Mouse (Mus musculus) MEL-GATA-1-ER (cell line): ENCODE measurements at regions not wholly inside any gene's neighbourhood (a gene's known extent, or its start where the extent isn't known, plus 50 kb on each side); places are given as distances from the start of the nearest gene placed in this dataset.

Experiments
- DNase-seq: peaks from one replicate; pipeline ENCODE4 v3.0.0-alpha.2; 2012; ENCODE audit warnings: low read depth; ENCODE audit errors: extremely low read depth

DNA sequence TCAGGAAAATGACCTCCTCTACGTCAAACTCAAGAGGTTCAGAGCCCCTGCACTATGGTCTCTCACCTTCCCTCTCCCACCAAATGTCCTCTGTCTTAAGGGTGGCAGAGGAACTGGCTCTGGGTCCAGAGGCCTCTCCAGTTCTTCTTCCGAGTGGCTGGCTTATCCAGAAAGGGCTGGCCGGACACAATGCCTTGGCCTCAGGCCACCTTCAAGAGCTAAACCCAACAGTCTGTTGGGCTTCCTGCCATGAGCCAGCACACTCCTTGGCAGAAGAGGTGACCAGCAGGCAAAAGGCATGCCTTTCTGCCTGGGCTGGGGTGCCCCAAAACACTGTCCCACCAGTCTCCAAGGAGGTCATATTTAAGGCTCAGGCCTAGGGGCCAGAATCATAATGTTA, 385.8 kb downstream of the H2al1j start:
- DNase-seq, result no peak

DNA sequence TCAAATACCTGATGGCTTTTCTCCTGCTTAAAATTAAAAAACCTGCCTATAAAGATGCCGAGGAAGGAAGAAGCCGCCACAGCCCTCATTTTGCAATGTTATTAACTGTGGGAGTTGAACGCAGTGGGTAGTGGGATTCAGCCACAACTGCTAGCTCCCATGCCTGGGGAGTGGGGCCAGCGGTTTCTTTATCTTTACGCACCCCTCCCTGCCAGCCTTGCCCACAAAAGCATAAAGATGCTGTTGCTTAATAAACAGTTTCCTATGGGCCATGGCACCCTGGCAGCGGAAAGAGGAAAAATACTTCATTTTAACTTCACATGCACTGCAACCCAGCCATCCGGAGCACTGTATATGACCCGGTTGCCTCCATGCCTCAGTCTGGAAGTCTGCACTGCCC, 389.2 kb downstream of the H2al1j start:
- no peak for DNase-seq

DNA sequence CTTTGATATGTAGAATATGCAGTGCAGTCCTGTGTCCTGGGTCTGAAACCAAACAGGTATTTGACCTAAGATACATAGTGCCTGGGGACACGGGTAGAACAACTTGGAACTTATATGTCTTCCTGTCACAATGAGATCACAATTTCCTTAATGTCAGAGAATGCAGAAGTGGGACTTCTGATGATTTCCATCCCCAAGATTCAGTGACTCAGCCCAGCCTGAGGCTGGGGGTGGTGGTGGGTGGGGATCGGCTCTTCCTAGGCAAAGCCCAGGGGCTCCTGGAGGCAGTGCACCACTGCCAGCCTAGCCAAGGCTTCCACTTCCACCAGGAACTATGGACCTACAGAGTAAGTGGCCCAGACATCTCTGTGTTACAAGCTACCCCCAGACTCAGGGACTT, 391.2 kb downstream of the H2al1j start:
- no peak for DNase-seq

DNA sequence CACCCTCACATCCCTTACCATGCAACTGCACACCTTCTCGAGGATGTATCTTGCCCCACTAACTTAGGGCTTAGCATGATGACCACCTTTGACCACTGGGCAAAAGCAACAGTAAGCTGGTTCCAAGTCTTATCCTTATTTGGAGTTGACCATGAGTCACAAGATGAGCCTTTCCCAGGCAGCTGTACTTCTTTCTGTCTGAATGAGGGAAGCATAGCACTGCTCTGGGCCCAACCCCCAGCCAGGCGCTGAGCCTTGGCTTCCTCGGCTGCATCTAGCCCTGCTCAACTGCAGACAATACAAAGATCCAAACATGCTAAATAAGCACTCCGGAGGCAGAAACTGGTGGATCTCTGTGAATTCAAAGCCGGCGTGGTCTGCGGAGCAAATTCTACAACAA, 392.9 kb downstream of the H2al1j start:
- no peak for DNase-seq

DNA sequence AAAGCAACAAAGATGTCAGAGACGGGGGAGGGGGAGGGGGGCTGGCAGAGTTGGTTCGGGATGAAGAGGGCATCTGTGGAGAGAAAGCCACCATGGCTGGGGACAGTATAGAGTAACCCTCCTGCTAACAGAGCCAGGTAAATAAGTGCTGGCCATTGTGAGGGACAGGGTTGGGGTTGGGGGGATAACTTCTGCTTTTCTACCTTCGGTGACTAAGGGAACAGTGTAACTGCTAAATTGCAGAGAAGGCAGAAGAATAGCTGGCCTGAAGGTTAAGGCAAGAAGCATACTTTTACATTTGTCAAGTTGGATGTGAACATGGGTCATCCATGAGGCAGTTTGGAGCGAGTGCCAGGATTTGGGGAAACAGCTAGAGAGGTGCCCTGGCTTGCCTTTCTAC, 395.1 kb downstream of the H2al1j start:
- peak; percentile 26 for DNase-seq

DNA sequence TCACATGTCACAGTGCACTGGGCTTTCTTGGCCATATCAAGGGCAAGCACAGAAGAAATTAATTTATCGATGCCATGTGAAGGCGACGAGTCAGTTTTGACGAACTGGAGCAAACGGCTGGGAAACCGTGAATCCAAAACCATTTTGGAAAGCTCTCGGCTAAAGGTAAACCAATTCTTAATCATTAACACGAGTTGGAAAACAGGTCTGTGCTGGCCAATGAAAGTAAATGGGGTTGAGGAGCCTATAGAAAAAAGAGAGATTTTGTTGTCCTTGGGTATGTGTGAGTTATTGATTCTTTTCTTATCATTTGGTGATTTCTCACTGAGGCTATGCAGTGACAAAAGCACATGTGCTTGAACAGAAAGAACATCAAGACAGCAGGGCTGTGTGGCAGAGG, 397.1 kb downstream of the H2al1j start:
- DNase-seq, result no peak

DNA sequence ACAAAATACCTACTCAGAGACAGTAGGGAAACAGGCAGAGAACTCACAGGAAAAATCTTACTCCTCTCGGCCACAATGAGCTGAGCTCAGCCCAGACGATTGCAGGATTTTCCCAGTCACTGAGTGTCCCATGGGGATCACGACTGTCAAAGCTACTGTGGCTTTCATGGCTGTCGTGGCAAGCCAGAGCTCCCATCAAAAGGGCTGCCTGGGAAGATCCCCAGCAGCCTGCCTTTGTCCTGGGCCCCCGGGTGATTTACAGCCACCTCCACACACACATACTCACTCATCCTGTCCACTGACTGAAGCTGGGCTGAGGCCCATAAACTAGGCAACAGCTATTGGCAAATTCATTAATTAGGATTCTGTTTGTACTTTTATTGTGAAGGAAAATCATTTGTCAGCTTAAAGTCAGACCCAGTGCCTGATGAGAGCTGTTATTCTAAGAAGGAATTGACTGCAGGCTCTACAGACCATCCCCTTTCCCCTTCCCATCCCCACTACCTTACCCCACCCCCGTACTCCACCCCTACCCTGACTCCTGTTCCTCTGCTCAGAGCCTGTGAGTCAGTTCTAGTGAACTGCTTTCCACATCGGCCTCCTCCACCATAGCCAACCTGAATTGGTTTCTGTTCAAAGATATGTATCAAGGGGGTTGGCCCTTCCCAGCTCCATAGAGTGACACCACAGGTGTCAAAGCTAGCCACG, 399.1 kb downstream of the H2al1j start:
- DNase-seq, result no peak

DNA sequence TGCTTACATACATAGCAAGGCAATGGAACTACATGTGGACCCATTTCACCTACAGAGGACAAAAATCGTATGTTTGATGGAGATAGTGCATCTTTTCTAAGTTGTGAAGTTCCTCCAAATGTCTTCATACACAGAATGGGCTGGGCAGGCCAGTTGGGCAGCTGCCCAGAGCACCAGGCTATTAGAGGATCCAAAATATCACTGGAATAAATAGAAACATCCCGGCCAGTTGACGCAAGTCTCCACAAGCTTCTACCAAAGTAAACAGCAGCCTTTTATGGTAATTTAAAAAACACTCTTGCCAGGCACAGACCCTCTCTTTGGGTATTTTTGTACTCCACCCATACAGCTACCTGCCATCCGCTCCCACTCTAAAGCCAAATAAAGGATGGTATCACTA, 400.9 kb downstream of the H2al1j start:
- DNase-seq, result no peak

DNA sequence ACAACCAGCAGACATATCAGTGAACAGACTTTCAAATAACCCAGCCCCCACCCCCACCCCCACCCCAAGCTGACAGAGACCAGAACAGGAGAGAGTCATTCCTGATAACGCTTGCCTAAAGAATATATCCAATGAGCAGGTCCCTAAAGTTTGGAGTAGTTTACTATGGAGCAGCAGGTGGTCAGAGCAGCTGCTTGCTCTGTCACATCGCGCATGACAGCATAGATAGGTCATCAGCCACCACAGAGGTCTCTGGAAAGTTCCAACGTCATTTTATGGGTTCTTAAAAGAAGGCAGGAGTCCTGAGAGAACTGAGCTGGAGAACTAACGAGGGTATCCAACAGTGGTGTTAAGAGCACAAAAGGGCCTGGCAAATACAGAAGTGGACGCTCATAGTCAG, 402.4 kb downstream of the H2al1j start:
- DNase-seq, result no peak

DNA sequence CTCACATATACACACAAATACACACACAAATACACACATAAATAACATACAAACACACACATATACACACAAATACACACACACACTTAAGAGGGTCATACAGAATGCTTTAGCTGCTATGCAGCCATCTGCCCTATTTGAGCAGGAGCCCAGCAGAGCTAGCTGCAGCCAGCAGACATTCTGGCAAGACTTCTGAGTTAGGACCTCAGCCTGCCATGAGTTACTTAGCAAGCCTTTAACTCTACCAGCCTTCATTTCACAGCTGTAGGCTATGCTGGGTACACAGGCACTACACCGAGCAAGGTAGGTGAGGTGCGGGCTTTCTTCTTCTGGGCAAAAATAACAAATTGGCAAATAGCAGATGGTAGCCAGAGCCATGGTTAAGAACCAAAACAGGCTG, 404.7 kb downstream of the H2al1j start:
- no peak for DNase-seq

DNA sequence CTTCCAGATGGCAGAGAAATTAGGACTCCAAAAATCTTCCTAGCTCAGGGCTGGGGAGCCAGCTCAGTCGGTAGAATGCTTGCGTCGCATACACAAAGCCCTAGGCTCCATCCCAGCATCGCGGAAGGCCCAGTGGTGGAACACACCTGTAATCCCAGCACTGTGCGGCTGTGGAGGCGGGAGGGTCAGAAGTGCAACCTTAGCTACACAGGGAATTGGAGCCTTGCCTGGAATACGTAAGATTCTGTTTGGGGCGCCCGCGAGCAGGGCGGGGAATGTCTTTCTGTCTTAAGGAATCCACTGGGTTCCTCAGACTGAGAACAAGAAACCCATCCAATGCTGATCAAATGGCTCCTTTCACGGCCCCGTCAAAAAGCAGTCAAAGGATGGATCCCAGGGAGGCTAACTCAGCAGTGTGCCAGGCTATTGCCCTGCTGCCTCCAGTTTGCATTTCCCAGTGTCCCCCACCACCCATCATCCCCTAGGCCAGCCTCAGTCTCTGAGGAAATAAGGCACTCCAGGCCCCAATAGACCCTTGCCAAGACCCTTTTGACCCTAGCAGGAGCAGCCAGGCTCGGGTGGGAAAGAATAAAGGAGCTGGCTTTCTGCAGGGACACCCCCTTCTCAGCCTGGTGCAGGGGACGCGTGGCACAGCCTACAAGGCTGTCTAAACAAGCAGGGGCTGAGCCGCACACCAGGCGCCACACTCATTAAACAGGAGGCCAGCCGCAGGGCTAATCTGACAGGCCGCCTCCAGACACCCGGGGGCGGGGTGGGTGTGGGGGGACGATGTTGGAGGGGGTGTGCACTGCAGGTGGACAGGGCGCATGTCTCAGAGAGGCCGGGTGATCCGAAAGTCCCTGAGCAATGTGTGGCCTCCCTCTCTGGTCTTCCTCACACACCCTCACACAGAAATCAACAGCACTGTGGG, 407.1 kb downstream of the H2al1j start:
- DNase-seq, result no peak

DNA sequence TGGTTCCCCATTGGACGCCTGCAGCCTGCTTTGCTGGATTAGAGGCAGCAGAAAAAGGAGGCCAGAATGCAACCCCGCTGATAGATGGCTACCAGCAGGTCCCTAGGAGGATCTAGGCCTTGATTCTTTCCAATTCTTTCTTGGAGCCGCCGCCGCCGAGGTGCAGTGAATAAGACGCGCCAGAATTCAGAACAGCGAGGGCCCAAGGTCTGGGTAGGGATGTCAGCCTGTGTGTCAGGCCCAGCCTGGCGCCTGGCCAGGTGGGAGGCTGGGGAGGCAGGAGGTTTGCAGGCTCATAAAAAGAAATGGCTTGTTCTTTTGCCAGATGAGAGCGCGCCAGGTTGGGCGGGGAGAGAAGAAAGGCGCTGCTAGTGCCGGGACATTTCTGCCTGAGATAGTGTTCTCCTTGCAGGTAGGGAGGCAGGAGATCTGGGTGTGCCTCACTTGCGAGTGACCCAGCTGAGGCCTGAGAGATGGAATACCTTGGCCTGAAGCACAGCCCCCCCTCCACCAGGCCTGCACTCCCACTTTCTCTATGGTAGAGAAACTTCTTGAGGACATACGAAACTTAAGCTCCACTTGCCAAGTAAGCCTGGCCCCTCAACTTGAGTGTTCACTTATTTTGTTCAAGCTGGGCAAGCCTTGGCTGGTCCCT, 408.0 kb downstream of the H2al1j start:
- DNase-seq, result no peak

DNA sequence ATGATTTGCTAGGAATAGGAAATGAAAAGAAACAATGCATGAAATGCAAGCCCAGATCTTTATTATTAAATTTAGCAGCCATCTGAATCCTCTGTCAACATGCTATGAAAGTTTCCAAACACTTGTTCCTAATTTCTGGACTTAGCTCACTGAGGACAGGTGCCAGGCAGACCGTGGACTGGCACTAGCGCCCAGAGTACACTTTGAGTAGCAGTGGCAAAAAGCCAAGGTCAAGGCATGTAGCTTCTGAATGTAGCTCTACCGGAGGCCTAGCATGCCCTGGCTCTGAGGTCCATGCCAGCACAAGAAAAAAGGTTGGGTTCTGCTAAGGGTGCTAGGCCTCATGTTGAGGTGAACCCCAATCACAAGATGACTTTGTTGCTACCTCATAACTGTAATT, 408.9 kb downstream of the H2al1j start:
- no peak for DNase-seq

DNA sequence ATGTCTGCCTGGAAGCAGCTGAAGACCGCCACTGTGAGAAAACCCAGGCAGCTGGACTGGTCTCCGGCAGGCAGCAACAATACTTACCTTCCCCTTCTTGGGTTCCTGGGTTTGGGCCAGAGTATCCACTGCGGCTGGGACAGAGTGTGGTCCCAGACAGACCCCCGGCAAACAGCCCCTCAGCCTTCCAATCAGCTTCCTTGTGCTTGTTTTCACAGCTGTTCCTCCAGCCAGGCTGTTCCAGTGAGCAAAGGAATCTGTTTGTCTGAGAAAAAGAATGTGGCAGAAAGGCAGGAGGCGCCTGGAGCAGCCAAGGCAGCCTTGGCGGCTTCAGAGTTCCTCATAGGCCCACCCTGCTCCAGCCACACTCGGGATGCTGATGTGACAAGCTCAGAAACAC, 411.9 kb downstream of the H2al1j start:
- DNase-seq, result no peak

DNA sequence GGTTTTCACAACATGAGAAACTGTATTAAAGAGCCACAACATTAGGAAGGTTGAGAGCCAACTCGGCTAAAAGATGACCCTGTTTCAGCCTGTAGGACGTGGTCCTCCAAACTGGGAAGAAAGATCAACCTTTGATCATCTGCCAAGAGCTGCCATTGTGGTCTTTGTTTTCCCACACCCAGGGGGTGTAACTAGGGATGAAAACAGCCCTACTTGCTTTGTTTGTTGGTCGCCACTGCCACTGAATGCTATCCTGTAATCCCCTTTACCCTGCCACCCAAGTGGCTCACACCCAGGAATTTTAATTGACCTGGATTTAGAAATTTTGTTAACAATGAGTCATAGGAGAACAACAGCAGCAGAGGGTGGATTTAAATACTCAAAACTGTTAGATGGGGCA, 414.2 kb downstream of the Bcor start:
- no peak for DNase-seq

DNA sequence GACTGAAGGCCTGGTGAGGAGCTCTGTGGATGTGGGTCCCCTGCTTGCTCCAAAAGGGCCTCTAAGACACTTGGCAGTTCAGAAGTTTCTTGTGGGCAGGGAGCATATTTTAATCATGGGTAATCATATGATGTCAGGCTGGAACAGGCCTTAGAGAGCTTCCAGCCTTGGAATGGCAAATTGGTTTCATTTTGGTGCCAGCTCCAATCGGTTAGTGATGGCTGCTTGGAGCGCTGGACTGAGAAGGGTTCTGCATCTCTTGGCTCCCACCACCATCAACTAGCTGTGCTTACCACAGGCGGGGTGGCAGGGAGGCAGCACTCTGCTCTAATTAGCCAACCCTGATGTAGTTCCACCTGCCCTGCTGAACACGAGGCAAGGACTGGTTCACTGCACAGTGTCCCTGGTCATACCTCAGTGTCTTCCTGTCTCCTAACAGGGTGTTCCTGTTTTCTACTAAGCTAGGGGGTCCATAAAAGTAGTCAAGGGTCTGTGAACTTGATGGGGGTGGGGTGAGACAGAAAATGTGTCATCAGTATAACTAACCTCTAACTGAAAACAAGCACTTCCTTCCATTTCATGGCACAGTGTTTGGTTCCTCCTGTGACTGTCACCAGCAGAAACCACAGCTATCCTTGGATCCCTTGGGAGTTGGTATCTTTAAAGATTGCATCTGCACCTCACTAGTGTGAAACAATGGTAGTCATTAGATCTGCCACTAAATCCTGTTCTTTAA, 412.6 kb downstream of the Bcor start:
- DNase-seq, result no peak

DNA sequence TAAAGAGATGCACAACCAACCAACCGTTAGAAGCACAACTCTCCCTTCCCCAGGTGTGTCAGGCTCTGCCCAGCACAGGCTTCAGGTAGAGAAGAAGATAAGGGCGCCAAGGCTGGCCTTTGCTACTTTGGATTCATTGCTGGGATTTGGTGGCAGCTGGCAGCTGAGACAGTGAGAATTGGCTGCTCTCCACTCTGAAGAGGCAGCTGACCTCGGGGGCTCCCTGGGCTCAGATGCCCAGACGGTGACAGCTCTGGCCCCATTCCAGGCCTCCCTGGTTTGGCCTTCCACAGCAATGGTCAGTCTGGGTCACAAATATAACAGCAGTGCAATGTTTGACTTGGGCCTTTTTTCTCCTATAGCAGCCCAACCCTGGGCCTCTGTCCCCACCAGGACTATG, 411.9 kb downstream of the Bcor start:
- no peak for DNase-seq

DNA sequence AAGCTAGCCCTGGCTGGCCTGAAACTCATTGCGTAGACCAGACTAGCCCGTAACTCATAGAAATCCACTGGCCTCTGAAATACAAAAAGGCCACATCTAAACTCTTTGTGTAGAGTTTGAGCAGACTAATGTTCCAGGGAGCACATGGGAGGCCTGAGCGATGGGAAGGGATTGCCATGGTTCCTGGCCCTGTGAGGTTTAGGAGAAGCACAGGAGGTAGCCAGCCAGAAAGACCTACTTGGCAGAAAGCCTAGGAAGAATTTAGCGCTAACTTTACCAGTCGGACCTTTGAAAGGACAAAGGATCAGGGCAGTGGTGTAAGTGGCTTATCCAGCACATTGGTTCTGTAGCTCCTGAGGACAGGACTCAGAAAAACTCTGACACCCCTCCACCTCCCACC, 407.6 kb downstream of the Bcor start:
- no peak for DNase-seq

DNA sequence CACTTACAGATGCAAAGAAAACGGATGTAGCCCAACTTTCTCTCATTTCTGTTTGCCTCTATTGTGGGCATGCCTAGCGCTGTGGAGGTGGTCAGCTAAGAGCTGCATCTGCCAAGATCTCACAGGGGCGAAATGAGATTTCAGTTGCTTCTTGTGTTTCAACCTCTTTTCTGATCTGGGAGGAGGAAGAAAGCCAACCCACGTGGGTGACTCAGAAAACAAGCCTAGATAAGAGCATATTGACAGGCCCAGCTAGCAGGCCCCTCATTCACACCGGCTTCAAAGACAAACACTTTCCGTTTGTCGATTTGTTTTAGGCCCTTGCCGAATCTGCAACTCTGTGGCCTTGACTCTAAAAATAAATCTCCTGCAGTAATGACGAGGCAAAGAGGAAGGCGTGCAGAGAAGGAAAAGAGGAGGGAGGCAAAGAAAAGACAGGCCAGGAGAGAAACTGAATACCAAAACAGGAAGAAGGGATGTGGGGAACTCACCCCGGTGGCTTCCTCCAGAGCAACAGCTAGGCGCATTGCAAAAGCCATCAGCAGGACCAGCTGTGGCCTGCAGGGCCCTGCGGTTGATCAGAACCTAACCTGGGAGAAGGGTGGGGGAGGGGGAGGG, 407.1 kb downstream of the Bcor start:
- peak; percentile 88 for DNase-seq

DNA sequence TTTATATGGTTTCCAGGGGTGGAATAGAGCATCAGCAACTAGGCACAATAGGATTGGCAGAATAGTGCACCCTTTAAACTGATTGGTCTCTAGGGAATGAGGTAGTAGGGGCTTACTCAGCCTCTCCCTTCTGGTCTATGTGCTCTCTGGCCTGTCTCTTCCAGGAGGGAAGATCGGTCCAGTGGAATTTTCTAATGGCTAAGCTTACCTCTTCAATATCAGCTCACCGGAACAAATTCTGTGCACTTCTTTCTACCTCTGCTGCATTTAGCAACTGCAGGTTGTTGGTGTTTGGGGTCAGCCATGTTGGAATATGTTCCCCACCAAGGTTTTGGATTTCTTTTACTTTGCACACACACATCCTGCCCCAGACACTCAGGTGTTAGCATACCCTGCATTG, 405.1 kb downstream of the Bcor start:
- no peak for DNase-seq
